Mouse (Mus musculus): ENCODE measurements around the gene Cd36.

GRCm38 (mm10) chr5:17848267-17848666, 40.3 kb downstream of the Cd36 start:
- TF ChIP-seq USF1 (IDR thresholded peaks at IDR 0.05; ENCODE audit: low read depth) (no peak), POLR2A (IDR thresholded peaks at IDR 0.05; ENCODE audit: insufficient read length, low read depth) (no peak), TCF12 (IDR thresholded peaks at IDR 0.05; ENCODE audit: insufficient read depth, poor library complexity, severe bottlenecking) (no peak), MAX (IDR thresholded peaks at IDR 0.05; ENCODE audit: low read depth) (no peak)

All from myocyte (in vitro differentiated cells).